Mouse (Mus musculus) midbrain, embryonic 13.5 days (tissue): ENCODE measurements around the gene Shmt1. TPM values are rescaled to one million over a fixed set of nuclear protein-coding genes. Genes with fewer than 3 reads are reported as not detected.
A peak's percentile ranks its signal among the peaks of the same experiment; 100 is the strongest.

ENCODE experiments used
- ATAC-seq: fragments of 200-750 bp; cut with Nextera tagmentation; 2 replicates; pipeline ENCODE4 v1.8.0; 2017; ENCODE audit warnings: mild to moderate bottlenecking, moderate TSS enrichment, moderate library complexity
- H3K27ac ChIP-seq: fragments of 300-500 bp; sonication (generic); 2 replicates; pipeline ENCODE4 v1.5.1; 2015; ENCODE audit warnings: inconsistent platforms, mild to moderate bottlenecking, moderate library complexity
- H3K27me3 ChIP-seq: fragments of 300-500 bp; sonication (generic); 2 replicates; pipeline ENCODE4 v1.6.1; 2015; ENCODE audit warnings: mild to moderate bottlenecking, inconsistent platforms
- H3K36me3 ChIP-seq: fragments of 300-500 bp; sonication (generic); 2 replicates; pipeline ENCODE4 v1.6.1; 2015; ENCODE audit warnings: mild to moderate bottlenecking, inconsistent platforms
- H3K4me1 ChIP-seq: fragments of 300-500 bp; sonication (generic); replicated peaks from 2 replicates; pipeline ENCODE4 v1.6.1; 2015; ENCODE audit warnings: inconsistent platforms
- H3K4me2 ChIP-seq: fragments of 300-500 bp; sonication (generic); replicated peaks from 2 replicates; pipeline ENCODE4 v1.6.1; 2015; ENCODE audit warnings: moderate library complexity, mild to moderate bottlenecking, inconsistent platforms
- H3K4me3 ChIP-seq: fragments of 300-500 bp; sonication (generic); replicated peaks from 2 replicates; pipeline ENCODE4 v1.5.1; 2015; ENCODE audit warnings: mild to moderate bottlenecking, inconsistent platforms
- H3K9ac ChIP-seq: fragments of 300-500 bp; sonication (generic); replicated peaks from 2 replicates; pipeline ENCODE4 v1.6.1; 2015; ENCODE audit warnings: mild to moderate bottlenecking, inconsistent platforms
- H3K9me3 ChIP-seq: fragments of 300-500 bp; sonication (generic); 2 replicates; pipeline ENCODE4 v1.6.1; 2016; ENCODE audit warnings: mild to moderate bottlenecking, inconsistent platforms
- WGBS: fragments of 180-500 bp; shearing (Covaris S2); methylation state at CpG from one replicate; pipeline ENCODE4 v1.1.7; 2015; 5-methylcytosine and 5-hydroxymethylcytosine counted together
- polyA plus RNA-seq: library from polyadenylated mRNA; unstranded; fragments of >200 nt; fragmentation: Nextera tagmentation; extraction: Ambion mirVana; gene quantifications from 2 replicates; pipeline ENCODE4 v1.2.1, GENCODE M21; 2015

Gene Shmt1
- polyA plus RNA-seq, 1 experiment from 2014 or later, result 16.2 TPM

DNA sequence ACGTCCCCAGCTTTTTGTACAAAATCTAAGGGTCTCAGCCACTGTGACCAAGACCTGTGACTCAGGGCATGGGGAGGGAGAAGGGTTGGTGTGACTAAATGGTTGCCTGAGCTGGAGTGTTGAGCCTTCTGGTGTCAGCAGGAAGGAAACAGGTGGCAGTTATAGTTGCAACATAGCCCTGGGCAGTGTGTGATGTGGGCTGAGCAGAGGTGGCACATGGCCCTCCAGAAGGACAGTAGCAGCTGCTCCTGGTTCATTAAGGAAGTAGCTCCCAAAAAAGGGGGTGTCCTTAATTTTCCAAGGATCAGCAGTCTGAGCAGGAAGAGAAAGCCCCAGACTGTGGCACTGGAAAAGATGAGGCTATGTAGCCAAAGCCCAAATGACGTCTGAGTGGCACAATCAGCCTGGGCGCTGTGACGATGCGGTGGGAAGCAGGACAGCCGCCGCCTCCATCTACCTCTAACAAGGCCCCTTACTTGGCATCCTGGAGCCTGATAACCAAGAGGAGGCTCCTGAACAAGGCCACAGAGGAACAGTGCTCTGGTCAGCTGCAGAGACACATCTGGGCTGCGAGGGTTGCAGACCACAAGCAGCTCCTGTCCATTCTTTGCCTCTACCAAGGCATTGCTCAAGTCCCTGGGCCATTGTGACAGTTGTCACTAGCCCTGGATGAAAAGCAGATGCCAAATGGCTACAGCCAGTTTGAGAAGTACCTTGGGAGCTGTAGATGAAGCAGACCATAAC lies 27.2 kb downstream of the Shmt1 start:
- Histone ChIP-seq H3K9me3 (no peaks in the 10 kb centered on the region), H3K36me3 (peaks cover 81% of the 10 kb centered on the region), H3K4me1 (peaks cover 42% of the 10 kb centered on the region), H3K9ac (no peak overlapping the region), H3K4me3 (no peak overlapping the region), H3K27me3 (no peaks in the 10 kb centered on the region), H3K4me2 (no peak overlapping the region), H3K27ac (no peak overlapping the region)
- 92% methylated on average over 8 of the region's 8 CpGs for WGBS
- no peak for ATAC-seq

DNA sequence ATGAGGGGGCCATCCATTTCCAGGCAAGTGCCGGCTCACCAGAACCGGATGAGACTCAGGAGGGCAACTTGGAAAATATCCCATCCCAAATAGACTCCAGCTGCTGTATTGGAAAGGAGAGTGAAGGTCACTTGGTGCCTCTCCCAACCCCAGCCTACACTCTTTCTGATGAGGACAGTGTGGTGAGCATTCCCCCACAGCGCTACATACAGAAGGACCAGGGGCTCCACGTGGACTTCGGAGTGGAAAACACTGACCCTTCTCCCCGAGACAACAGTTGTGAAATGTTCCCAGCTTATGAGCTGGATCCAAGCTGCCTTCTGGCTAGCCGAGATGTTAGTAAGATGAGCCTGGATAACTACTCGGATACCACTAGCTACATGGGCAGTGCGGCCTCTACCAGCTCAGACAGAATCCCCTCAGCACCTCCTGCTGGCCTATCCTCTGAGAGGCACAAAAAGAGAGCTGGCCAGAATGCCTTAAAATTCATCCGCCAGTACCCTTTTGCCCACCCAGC lies 31.8 kb downstream of the Shmt1 start:
- 93% methylated on average over 10 of the region's 10 CpGs for WGBS
- ATAC-seq, result no peak

DNA sequence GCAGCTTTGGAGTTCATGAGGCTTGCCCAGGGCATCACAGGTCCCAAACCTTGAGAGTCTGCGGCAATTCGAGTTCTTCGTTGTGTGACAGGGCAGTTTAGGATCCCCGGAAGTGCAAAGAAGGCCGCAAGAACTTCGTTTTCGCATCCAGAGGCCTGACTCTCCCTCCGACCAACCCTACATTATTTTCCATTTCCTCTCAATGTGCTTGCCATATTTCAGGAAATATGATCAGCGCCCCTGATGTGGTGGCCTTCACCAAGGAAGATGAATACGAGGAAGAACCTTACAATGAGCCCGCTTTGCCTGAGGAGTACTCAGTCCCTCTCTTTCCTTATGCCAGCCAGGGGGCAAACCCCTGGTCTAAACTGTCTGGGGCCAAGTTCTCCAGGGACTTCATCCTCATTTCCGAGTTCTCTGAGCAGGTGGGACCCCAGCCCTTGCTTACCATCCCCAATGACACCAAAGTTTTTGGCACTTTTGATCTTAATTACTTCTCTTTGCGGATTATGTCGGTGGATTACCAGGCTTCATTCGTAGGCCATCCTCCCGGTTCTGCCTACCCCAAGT lies 33.6 kb downstream of the Shmt1 start:
- Histone ChIP-seq H3K27me3 (no peaks in the 10 kb centered on the region), H3K4me3 (peak overlapping the region; percentile 87), H3K9me3 (no peaks in the 10 kb centered on the region), H3K27ac (peak overlapping the region; percentile 72), H3K36me3 (peaks cover 30% of the 10 kb centered on the region), H3K9ac (peak overlapping the region; percentile 79), H3K4me1 (peaks cover 80% of the 10 kb centered on the region), H3K4me2 (peak overlapping the region; percentile 91)
- 29% methylated on average over 16 of the region's 16 CpGs for WGBS
- no peak for ATAC-seq

More for the DNA sequence above, 31.8 kb downstream of the Shmt1 start:
- Histone ChIP-seq H3K36me3 (peaks cover 44% of the 10 kb centered on the region), H3K4me3 (peak overlapping the region; percentile 26), H3K27me3 (no peaks in the 10 kb centered on the region), H3K4me1 (peaks cover 74% of the 10 kb centered on the region), H3K9ac (peak overlapping the region; percentile 60; the same call in 1 of the 2 replicates), H3K9me3 (no peaks in the 10 kb centered on the region), H3K27ac (no peak overlapping the region), H3K4me2 (peak overlapping the region; percentile 51)

DNA sequence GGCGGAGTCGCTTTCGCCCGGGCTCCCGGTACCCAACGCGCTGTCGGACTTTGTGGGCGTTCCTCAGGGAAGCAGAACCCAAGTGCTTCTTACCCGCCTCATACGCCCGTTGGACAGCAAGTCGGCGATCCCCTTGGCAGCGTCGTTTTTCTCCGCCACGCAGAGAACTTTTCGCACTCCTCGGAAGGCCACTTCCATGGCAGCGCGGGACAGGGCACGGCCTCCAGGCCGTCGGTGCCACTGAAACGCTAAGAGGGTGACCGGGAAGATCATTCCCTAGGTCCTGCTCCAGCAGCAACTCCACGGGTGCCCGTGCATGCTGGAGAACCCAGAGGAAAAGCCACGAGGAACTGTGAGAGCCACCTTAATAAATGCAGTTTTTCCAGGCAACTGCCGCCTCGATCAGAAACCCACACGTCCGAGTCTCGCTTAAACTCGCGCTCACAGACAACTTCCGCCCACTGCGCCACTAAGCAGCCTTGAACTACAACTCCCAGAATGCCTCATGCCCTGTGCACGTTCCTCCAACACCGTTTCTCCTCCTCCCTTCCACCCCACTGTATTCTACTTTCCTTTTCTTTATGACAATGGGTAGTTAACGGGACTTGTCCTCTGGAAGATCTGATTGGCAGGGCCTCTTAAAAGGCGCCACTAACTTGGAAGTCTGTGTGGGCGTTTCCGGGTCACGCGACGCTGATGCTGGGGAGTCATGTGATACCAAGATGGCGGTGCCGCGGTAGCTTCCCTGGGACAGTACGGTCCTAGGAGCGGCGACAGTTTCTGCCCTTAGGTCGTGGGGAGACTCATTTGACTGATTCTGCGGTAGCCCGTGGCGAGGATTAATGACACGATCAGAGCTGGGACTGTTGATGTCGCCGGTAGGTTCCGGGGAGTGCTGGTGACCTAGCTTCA lies 34.4 kb downstream of the Shmt1 start, which contains the start of the genes Top3a and Smcr8:
Gene Top3a, minus strand, starts transcription at position 537 of the 912 bp plus-strand sequence.
Gene Smcr8, plus strand, starts transcription at position 696 of the 912 bp plus-strand sequence.
- ATAC-seq, result peak; percentile 99
- Histone ChIP-seq H3K4me2 (peak within 1 kb of the TSS; percentile 91), H3K36me3 (peaks cover 23% of the 10 kb centered on the region), H3K4me3 (peak within 1 kb of the TSS; percentile 87), H3K4me1 (peaks cover 72% of the 10 kb centered on the region), H3K9me3 (no peaks in the 10 kb centered on the region), H3K9ac (peak within 1 kb of the TSS; percentile 79), H3K27ac (peak within 1 kb of the TSS; percentile 72), H3K27me3 (no peaks in the 10 kb centered on the region)
- WGBS, result under 1% methylated on average over 62 of the region's 62 CpGs

DNA sequence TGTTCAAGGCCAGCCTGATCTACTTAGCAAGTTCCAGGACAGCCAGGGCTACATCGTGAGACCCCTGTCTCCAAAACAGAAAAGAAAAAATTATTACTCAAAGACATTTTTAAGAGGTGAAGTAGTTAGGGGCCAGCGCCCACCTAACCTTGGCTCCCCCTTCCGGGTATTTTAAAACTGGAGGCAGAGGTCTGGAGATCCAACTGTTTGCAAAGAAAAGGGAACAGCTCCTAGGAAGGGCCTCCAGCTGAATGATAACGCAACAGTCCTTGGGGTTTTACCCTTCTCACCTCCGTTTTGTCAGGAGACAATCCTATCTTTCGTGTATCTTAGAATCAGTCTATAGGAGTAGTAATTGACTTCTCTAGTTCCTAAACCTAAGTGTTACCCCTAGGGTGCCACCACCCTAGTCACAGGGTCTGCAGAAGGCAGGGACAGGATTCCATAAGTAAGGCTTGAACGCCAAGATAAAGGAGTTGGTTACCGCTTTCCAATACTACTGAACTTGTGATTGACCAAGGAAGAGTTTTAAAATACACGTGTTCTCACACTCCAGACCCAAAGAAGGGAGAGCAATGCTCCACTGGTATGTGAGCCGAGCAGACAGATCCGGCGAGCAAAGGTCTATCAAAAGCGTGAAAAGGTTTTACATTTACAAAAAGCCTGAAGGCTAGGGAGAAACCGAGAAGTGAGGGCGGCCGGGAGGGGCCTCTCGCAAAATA lies 35.2 kb downstream of the Shmt1 start:
- no peaks in the 10 kb centered on the region for H3K9me3 ChIP-seq
- H3K36me3 ChIP-seq, result peaks cover 19% of the 10 kb centered on the region
- peak overlapping the region; percentile 79 for H3K9ac ChIP-seq
- 4% methylated on average over 17 of the region's 17 CpGs for WGBS
- ATAC-seq, result no peak
- H3K27me3 ChIP-seq, result no peaks in the 10 kb centered on the region
- peak overlapping the region; percentile 87 for H3K4me3 ChIP-seq
- peak overlapping the region; percentile 91 for H3K4me2 ChIP-seq
- H3K4me1 ChIP-seq, result peaks cover 63% of the 10 kb centered on the region
- peak overlapping the region; percentile 72; the same call in 1 of the 2 replicates for H3K27ac ChIP-seq

DNA sequence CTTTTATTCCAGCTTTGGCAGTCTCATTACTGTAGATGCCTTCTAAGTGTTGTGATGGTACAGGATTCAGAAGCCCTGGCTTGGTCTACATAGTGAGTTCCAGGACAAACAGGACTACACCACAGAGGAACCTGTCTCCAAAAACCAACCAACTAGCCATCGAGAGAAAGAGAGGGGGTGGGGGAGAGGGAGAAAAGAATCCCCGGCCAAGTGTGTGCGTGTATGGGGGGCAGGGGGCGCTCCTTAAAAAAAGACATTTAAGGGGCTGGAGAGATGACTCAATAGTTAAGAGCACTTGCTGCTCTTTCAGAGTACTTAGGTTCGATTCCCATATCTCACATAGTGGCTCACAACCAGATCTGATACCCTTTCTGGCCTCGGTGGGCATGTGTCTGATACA lies 35.9 kb downstream of the Shmt1 start:
- no peaks in the 10 kb centered on the region for H3K27me3 ChIP-seq
- H3K4me3 ChIP-seq, result peak overlapping the region; percentile 87
- peak overlapping the region; percentile 46 for H3K9ac ChIP-seq
- H3K4me2 ChIP-seq, result peak overlapping the region; percentile 91
- no peaks in the 10 kb centered on the region for H3K9me3 ChIP-seq
- ATAC-seq, result no peak
- peaks cover 56% of the 10 kb centered on the region for H3K4me1 ChIP-seq
- no peak overlapping the region for H3K27ac ChIP-seq
- WGBS, result 56% methylated on average over 6 of the region's 6 CpGs
- H3K36me3 ChIP-seq, result peaks cover 18% of the 10 kb centered on the region

DNA sequence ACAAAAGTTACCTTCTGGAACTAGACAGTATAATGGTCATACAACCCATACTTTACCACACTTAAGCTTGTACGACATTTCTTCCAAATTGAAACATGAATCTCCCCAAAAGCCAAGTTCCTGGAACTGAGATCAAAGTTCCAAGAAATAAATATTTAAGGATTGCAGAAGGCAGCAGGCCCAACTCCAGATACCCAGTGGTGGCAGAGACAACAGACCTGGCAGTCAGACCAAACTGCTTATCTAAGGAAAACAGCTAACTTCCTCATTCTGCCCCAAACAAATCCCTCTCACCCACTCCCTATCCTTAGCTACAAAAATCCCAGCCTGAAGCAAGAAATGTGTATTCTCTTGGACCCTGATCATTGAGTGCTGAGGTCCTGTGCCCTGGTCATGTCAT lies 36.7 kb downstream of the Shmt1 start:
- Histone ChIP-seq H3K4me2 (peak overlapping the region; percentile 91), H3K9me3 (no peaks in the 10 kb centered on the region), H3K4me3 (no peak overlapping the region), H3K9ac (peak overlapping the region; percentile 46; the same call in 1 of the 2 replicates), H3K27me3 (no peaks in the 10 kb centered on the region), H3K27ac (no peak overlapping the region), H3K4me1 (peaks cover 49% of the 10 kb centered on the region), H3K36me3 (peaks cover 12% of the 10 kb centered on the region)
- 89% methylated on average over 1 of the region's 1 CpGs for WGBS
- ATAC-seq, result no peak

DNA sequence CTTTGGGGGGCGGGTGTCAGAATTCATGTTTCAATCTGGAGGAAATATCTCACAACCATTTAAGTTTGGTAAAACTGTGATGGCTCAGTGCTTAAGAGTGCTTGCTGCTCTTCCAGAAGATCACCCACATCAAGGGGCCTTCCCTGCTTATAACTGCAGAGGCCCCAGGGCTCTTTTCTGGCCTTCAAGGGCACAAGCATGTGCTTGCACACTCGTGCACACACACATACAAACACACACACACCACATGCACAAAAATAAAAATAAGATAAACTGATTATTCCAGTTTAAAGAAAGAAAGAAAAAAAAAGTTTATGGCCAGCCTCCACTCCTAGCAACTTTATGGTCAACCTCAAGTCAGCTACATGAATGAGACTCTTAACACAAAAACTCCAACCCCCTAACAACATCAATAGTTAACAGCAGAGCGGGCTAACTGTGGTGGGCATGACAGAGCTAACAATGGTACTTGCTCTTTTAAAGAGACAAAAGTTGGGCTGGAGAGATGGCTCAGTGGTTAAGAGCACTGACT lies 37.3 kb downstream of the Shmt1 start:
- H3K9ac ChIP-seq, result no peak overlapping the region
- 89% methylated on average over 3 of the region's 3 CpGs for WGBS
- no peak for ATAC-seq
- peaks cover 43% of the 10 kb centered on the region for H3K4me1 ChIP-seq
- H3K36me3 ChIP-seq, result peaks cover 6% of the 10 kb centered on the region; the same call in 1 of the 2 replicates
- no peaks in the 10 kb centered on the region for H3K27me3 ChIP-seq
- H3K4me2 ChIP-seq, result no peak overlapping the region
- no peaks in the 10 kb centered on the region for H3K9me3 ChIP-seq
- H3K4me3 ChIP-seq, result no peak overlapping the region
- H3K27ac ChIP-seq, result no peak overlapping the region

DNA sequence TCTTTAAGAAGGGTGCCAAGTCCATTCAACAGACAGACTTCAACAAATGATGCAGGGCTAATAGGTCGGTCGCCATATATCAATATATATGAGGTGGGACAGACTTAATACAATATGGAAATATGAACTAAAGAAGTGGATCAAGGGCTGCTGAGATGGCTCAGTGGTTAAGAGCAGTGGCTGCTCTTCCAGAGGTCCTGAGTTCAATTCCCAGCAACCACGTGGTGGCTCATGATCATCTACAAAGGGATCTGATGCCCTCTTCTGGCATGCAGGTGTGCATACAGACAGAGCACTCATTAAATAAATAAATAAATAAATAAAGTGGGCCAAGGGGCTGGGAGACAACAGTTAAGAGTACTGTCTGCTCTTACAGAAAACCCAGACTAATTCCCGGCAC lies 39.4 kb downstream of the Shmt1 start:
- Histone ChIP-seq H3K9me3 (no peaks in the 10 kb centered on the region), H3K9ac (no peak overlapping the region), H3K27me3 (no peaks in the 10 kb centered on the region), H3K36me3 (no peaks in the 10 kb centered on the region), H3K4me1 (peaks cover 29% of the 10 kb centered on the region), H3K4me3 (no peak overlapping the region), H3K27ac (no peak overlapping the region), H3K4me2 (no peak overlapping the region)
- WGBS, result 80% methylated on average over 4 of the region's 4 CpGs
- no peak for ATAC-seq

DNA sequence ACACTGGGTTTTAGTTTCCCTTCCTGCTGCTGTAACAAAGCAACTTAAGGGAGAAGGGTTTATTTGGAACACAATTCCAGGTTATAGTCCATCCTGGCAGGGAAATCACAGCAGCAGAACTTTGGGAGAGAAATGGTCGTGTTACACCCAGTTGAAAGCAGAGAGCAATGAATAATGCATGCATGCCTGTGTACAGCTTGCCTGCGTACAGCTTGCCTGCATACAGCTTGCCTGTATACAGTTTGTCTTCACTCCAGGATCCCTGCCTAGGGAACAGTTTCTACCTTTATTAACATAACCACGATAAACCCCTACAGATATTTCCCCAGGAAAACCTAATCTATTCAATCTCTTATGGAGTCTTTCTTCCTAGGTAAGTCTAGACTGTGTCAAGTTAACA lies 40.7 kb downstream of the Shmt1 start:
- H3K27me3 ChIP-seq, result no peaks in the 10 kb centered on the region
- WGBS, result 82% methylated on average over 3 of the region's 3 CpGs

DNA sequence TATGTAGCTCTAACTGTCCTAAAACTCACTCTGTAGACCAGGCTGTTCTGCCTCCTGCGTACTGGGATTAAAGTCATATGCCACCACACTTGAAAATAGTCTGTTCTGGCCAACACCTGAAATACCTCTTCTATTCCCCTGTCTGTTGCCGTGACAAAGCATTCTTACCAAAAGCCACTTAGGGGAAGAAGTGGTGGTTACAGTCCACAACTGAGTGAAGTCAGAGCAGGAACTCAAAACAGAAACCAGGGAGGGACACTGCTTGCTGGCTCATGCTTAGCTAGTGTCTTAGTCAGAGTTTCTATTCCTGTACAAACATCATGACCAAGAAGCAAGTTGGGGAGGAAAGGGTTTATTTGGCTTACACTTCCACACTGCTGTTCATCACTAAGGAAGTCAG lies 42.2 kb downstream of the Shmt1 start:
- H3K9me3 ChIP-seq, result no peaks in the 10 kb centered on the region
- no peak overlapping the region for H3K9ac ChIP-seq
- no peak overlapping the region for H3K4me3 ChIP-seq
- H3K4me2 ChIP-seq, result no peak overlapping the region
- H3K36me3 ChIP-seq, result peaks cover 4% of the 10 kb centered on the region; the same call in 1 of the 2 replicates
- ATAC-seq, result no peak
- H3K27ac ChIP-seq, result no peak overlapping the region
- peaks cover 5% of the 10 kb centered on the region; the same call in 1 of the 2 replicates for H3K4me1 ChIP-seq
- WGBS, result 92% methylated on average over 2 of the region's 2 CpGs
- H3K27me3 ChIP-seq, result no peaks in the 10 kb centered on the region

More for the DNA sequence above, 40.7 kb downstream of the Shmt1 start:
- no peak for ATAC-seq
- H3K36me3 ChIP-seq, result no peaks in the 10 kb centered on the region
- no peak overlapping the region for H3K9ac ChIP-seq
- H3K9me3 ChIP-seq, result no peaks in the 10 kb centered on the region
- peaks cover 18% of the 10 kb centered on the region for H3K4me1 ChIP-seq
- no peak overlapping the region for H3K4me3 ChIP-seq
- no peak overlapping the region for H3K4me2 ChIP-seq
- no peak overlapping the region for H3K27ac ChIP-seq
